In genomic region chr4:147442649-147443553, GRCm38 (mm10) we compare ENCODE assay signal across 8 mouse cellular contexts. TPM values are rescaled to one million over a fixed set of nuclear protein-coding genes. Genes with fewer than 3 reads are reported as not detected.
DNase-seq lines count a peak whose midpoint lies in the region; ATAC-seq and TF ChIP-seq lines count a peak whose summit lies in the region.
"Not testable (repeated sequence)": the region's sequence is repeated elsewhere in the genome, so short reads cannot be mapped to it uniquely, and the experiment has no call there.

No protein-coding gene starts in this region.

- H3K4me2 ChIP-seq in forebrain, embryonic 14.5 days (ENCODE audit: low read length), result peak overlapping the region; percentile 76
- peak overlapping the region; percentile 83 for H3K4me2 ChIP-seq in kidney, postnatal 0 days (ENCODE audit: low read length)
- peak overlapping the region; percentile 77 for H3K4me2 ChIP-seq in liver, embryonic 14.5 days (ENCODE audit: low read depth)
- H3K4me2 ChIP-seq in midbrain, embryonic 15.5 days, result peak overlapping the region; percentile 95
- peak overlapping the region; percentile 87 for H3K4me2 ChIP-seq in stomach, postnatal 0 days (replicated peaks; ENCODE audit: low read depth)

- 8% methylated on average over 52 of the region's 52 CpGs for WGBS in forebrain, embryonic 14.5 days
- 9% methylated on average over 52 of the region's 52 CpGs for WGBS in kidney, postnatal 0 days
- 7% methylated on average over 52 of the region's 52 CpGs for WGBS in liver, embryonic 14.5 days (ENCODE audit: insufficient replicate concordance)
- 7% methylated on average over 52 of the region's 52 CpGs for WGBS in midbrain, embryonic 15.5 days
- WGBS in stomach, postnatal 0 days, result 9% methylated on average over 52 of the region's 52 CpGs

- not testable (repeated sequence) for H3K36me3 ChIP-seq in forebrain, embryonic 14.5 days (ENCODE audit: control insufficient read depth, insufficient read depth, low read length); kidney, postnatal 0 days (ENCODE audit: insufficient read depth, low read length); liver, embryonic 14.5 days (replicated peaks; ENCODE audit: control insufficient read depth, insufficient read depth, low read depth); midbrain, embryonic 15.5 days (replicated peaks); stomach, postnatal 0 days (ENCODE audit: control insufficient read depth, insufficient read depth, low read length)

- not testable (repeated sequence) for TF ChIP-seq EP300 in liver, embryonic 14.5 days (IDR thresholded peaks at IDR 0.05; ENCODE audit: low read depth); stomach, postnatal 0 days (optimal IDR thresholded peaks at IDR 0.05)

- not testable (repeated sequence) for H3K27me3 ChIP-seq in forebrain, embryonic 14.5 days (replicated peaks; ENCODE audit: control insufficient read depth, insufficient read depth, low read length); kidney, postnatal 0 days (ENCODE audit: insufficient read depth, low read length); liver, embryonic 14.5 days (ENCODE audit: control insufficient read depth, insufficient read depth, low read length); midbrain, embryonic 15.5 days (replicated peaks); stomach, postnatal 0 days (ENCODE audit: control insufficient read depth, insufficient read depth, low read length)

- ATAC-seq in forebrain, embryonic 14.5 days, result peak; percentile 96
- peak; percentile 100 for ATAC-seq in kidney, postnatal 0 days (replicated peaks; ENCODE audit: low FRiP score, low read depth)
- ATAC-seq in liver, embryonic 14.5 days (ENCODE audit: insufficient read depth), result peak; percentile 99
- ATAC-seq in midbrain, embryonic 15.5 days (replicated peaks), result peak; percentile 99
- peak; percentile 92 for ATAC-seq in stomach, postnatal 0 days (ENCODE audit: low FRiP score, low TSS enrichment)

- DNase-seq in ZHBTc4 (ENCODE audit: low read depth, low spot score), result peak; percentile 75
- DNase-seq in cerebellum, postnatal 25 days, result peak; percentile 51 to 67
- peak; percentile 54 for DNase-seq in forebrain, embryonic 14.5 days (ENCODE audit: low spot score)
- DNase-seq in heart, postnatal 14 days, result peak; percentile 70 to 71
- DNase-seq in kidney, postnatal 0 days (ENCODE audit: low spot score), result peak; percentile 79
- not testable (repeated sequence) for DNase-seq in liver, embryonic 14.5 days (ENCODE audit: low read depth in 3 of 3, low spot score in 3 of 3)
- peak; percentile 61 for DNase-seq in stomach, postnatal 0 days (ENCODE audit: low spot score)

- peak overlapping the region; percentile 42 for H3K4me3 ChIP-seq in forebrain, embryonic 14.5 days (ENCODE audit: low read depth, low read length)
- H3K4me3 ChIP-seq in kidney, postnatal 0 days (replicated peaks; ENCODE audit: low read depth, low read length), result peak overlapping the region; percentile 52
- peak overlapping the region; percentile 52 to 68 for H3K4me3 ChIP-seq in liver, embryonic 14.5 days (ENCODE audit: insufficient read depth in 1 of 2, low read depth in 2 of 2, low read length in 2 of 2)
- H3K4me3 ChIP-seq in midbrain, embryonic 15.5 days, result peak overlapping the region; percentile 57
- H3K4me3 ChIP-seq in stomach, postnatal 0 days (ENCODE audit: low read depth, low read length), result peak overlapping the region; percentile 48

- intact Hi-C loops in heart, postnatal 14 days (cut with DNase I), result not testable (repeated sequence)

- H3K9ac ChIP-seq in forebrain, embryonic 14.5 days (ENCODE audit: low read length), result peak overlapping the region; percentile 80
- peak overlapping the region; percentile 89 for H3K9ac ChIP-seq in kidney, postnatal 0 days (ENCODE audit: low read depth, low read length)
- H3K9ac ChIP-seq in liver, embryonic 14.5 days (replicated peaks), result peak overlapping the region; percentile 81
- H3K9ac ChIP-seq in midbrain, embryonic 15.5 days, result peak overlapping the region; percentile 81
- peak overlapping the region; percentile 78 for H3K9ac ChIP-seq in stomach, postnatal 0 days (ENCODE audit: low read length)

- peak overlapping the region; percentile 18; the same call in 1 of the 2 replicates for H3K27ac ChIP-seq in forebrain, embryonic 14.5 days (ENCODE audit: low read depth, low read length)
- peak overlapping the region; percentile 82 for H3K27ac ChIP-seq in kidney, postnatal 0 days
- H3K27ac ChIP-seq in liver, embryonic 14.5 days, result not testable (repeated sequence)
- H3K27ac ChIP-seq in midbrain, embryonic 15.5 days, result peak overlapping the region; percentile 70
- H3K27ac ChIP-seq in stomach, postnatal 0 days (replicated peaks), result peak overlapping the region; percentile 56

- TF ChIP-seq CTCF in kidney, postnatal 0 days (IDR thresholded peaks at IDR 0.05; ENCODE audit: low read depth); liver, embryonic 14.5 days (IDR thresholded peaks at IDR 0.05; ENCODE audit: low read depth); stomach, postnatal 0 days (IDR thresholded peaks at IDR 0.05; ENCODE audit: low read depth): not testable (repeated sequence)

- not testable (repeated sequence) for H3K4me1 ChIP-seq in forebrain, embryonic 14.5 days (ENCODE audit: control insufficient read depth, insufficient read depth, low read length); kidney, postnatal 0 days (replicated peaks; ENCODE audit: insufficient read depth, low read length); liver, embryonic 14.5 days (replicated peaks; ENCODE audit: control insufficient read depth in 2 of 2, insufficient read depth in 2 of 2, low read length in 1 of 2); midbrain, embryonic 15.5 days; stomach, postnatal 0 days (replicated peaks; ENCODE audit: control insufficient read depth, insufficient read depth)

- not testable (repeated sequence) for H3K9me3 ChIP-seq in forebrain, embryonic 14.5 days (replicated peaks; ENCODE audit: control insufficient read depth, low read length); kidney, postnatal 0 days (replicated peaks; ENCODE audit: low read length); liver, embryonic 14.5 days (ENCODE audit: control insufficient read depth, low read length); midbrain, embryonic 15.5 days; stomach, postnatal 0 days (ENCODE audit: control insufficient read depth, low read length)

RNA-seq across cellular contexts. Expression of gene Zfp982, which starts 49.3 kb away (rescaled TPM):
- 1.8 and 2.7 TPM in 2 replicates for polyA plus RNA-seq in forebrain, embryonic 14.5 days (2014; fragmentation: Nextera tagmentation; extraction: Ambion mirVana)
- 1 to 10 TPM; 8.2 to 8.4 TPM for total RNA-seq in heart, postnatal 14 days (2021)
- polyA plus RNA-seq in kidney, postnatal 0 days (2015; fragmentation: Nextera tagmentation; extraction: Ambion mirVana), result 4.9 and 5.1 TPM in 2 replicates
- polyA plus RNA-seq in liver, embryonic 14.5 days (2012; rRNA removed), result 0.54 and 1.3 TPM in 2 replicates
- polyA plus RNA-seq in liver, embryonic 14.5 days (2014; fragmentation: Nextera tagmentation; extraction: Ambion mirVana), result 1.6 and 2.0 TPM in 2 replicates
- polyA plus RNA-seq in midbrain, embryonic 15.5 days (2015; fragmentation: Nextera tagmentation; extraction: Ambion mirVana), result 3.9 and 4.3 TPM in 2 replicates
- 1.2 and 1.6 TPM in 2 replicates for polyA plus RNA-seq in stomach, postnatal 0 days (2015; fragmentation: Nextera tagmentation; extraction: Ambion mirVana)
